Mouse (Mus musculus): ENCODE measurements around the gene Aptx. TPM values are rescaled to one million over a fixed set of nuclear protein-coding genes. Genes with fewer than 3 reads are reported as not detected.
A peak's percentile ranks its signal among the peaks of the same experiment; 100 is the strongest.

Gene Aptx
- polyA plus RNA-seq (2014; fragmentation: Nextera tagmentation; extraction: Ambion mirVana), result 47.4 and 52.4 TPM in 2 replicates

GRCm38 (mm10) chr4:40702797-40703709 lies at the start of gene Aptx:
TSS of gene Aptx (minus strand) at chr4:40703194.
- H3K27ac ChIP-seq (ENCODE audit: low read depth, low read length), result peak within 1 kb of the TSS; percentile 98
- H3K4me1 ChIP-seq (ENCODE audit: control insufficient read depth, insufficient read depth, low read length), result peaks cover 15% of the 10 kb centered on the region
- peak within 1 kb of the TSS; percentile 75 for H3K9ac ChIP-seq (replicated peaks; ENCODE audit: low read depth, low read length)
- no peaks in the 10 kb centered on the region for H3K9me3 ChIP-seq (ENCODE audit: control insufficient read depth, low read length)
- peak within 1 kb of the TSS; percentile 87 for H3K4me2 ChIP-seq (ENCODE audit: low read depth, low read length)
- ATAC-seq (ENCODE audit: low read depth), result peak; percentile 94
- WGBS, result under 1% methylated on average over 42 of the region's 42 CpGs
- H3K27me3 ChIP-seq (ENCODE audit: control insufficient read depth, insufficient read depth, low read length), result no peaks in the 10 kb centered on the region
- no peaks in the 10 kb centered on the region for H3K36me3 ChIP-seq (ENCODE audit: control insufficient read depth, insufficient read depth, low read length)
- peak within 1 kb of the TSS; percentile 54 for H3K4me3 ChIP-seq (ENCODE audit: low read depth, low read length)

GRCm38 (mm10) chr4:40735351-40735750 lies 32.4 kb upstream of the Aptx start:
- peaks cover 71% of the 10 kb centered on the region for H3K36me3 ChIP-seq (ENCODE audit: control insufficient read depth, insufficient read depth, low read length)

GRCm38 (mm10) chr4:40731262-40731661 lies 28.3 kb upstream of the Aptx start:
- Histone ChIP-seq H3K9ac (replicated peaks; ENCODE audit: low read depth, low read length) (no peak overlapping the region), H3K27me3 (ENCODE audit: control insufficient read depth, insufficient read depth, low read length) (no peaks in the 10 kb centered on the region), H3K27ac (ENCODE audit: low read depth, low read length) (no peak overlapping the region), H3K4me1 (ENCODE audit: control insufficient read depth, insufficient read depth, low read length) (peaks cover 2% of the 10 kb centered on the region; the same call in 1 of the 2 replicates), H3K4me2 (ENCODE audit: low read depth, low read length) (no peak overlapping the region), H3K4me3 (ENCODE audit: low read depth, low read length) (no peak overlapping the region), H3K36me3 (ENCODE audit: control insufficient read depth, insufficient read depth, low read length) (peaks cover 77% of the 10 kb centered on the region), H3K9me3 (ENCODE audit: control insufficient read depth, low read length) (no peaks in the 10 kb centered on the region)
- no peak for ATAC-seq (ENCODE audit: low read depth)

More at GRCm38 (mm10) chr4:40735351-40735750, 32.4 kb upstream of the Aptx start:
- Histone ChIP-seq H3K27me3 (ENCODE audit: control insufficient read depth, insufficient read depth, low read length) (no peaks in the 10 kb centered on the region), H3K4me3 (ENCODE audit: low read depth, low read length) (no peak overlapping the region), H3K27ac (ENCODE audit: low read depth, low read length) (no peak overlapping the region), H3K4me1 (ENCODE audit: control insufficient read depth, insufficient read depth, low read length) (no peaks in the 10 kb centered on the region), H3K4me2 (ENCODE audit: low read depth, low read length) (no peak overlapping the region), H3K9ac (replicated peaks; ENCODE audit: low read depth, low read length) (no peak overlapping the region), H3K9me3 (ENCODE audit: control insufficient read depth, low read length) (no peaks in the 10 kb centered on the region)
- 67% methylated on average over 1 of the region's 1 CpGs for WGBS
- no peak for ATAC-seq (ENCODE audit: low read depth)

GRCm38 (mm10) chr4:40727247-40727646 lies 24.3 kb upstream of the Aptx start:
- Histone ChIP-seq H3K4me1 (ENCODE audit: control insufficient read depth, insufficient read depth, low read length) (peaks cover 27% of the 10 kb centered on the region), H3K4me2 (ENCODE audit: low read depth, low read length) (no peak overlapping the region), H3K36me3 (ENCODE audit: control insufficient read depth, insufficient read depth, low read length) (peaks cover 64% of the 10 kb centered on the region), H3K4me3 (ENCODE audit: low read depth, low read length) (no peak overlapping the region), H3K27ac (ENCODE audit: low read depth, low read length) (no peak overlapping the region), H3K27me3 (ENCODE audit: control insufficient read depth, insufficient read depth, low read length) (no peaks in the 10 kb centered on the region), H3K9ac (replicated peaks; ENCODE audit: low read depth, low read length) (no peak overlapping the region), H3K9me3 (ENCODE audit: control insufficient read depth, low read length) (no peaks in the 10 kb centered on the region)
- WGBS, result 97% methylated on average over 1 of the region's 1 CpGs
- ATAC-seq (ENCODE audit: low read depth), result no peak

GRCm38 (mm10) chr4:40725554-40725953 lies 22.6 kb upstream of the Aptx start:
- Histone ChIP-seq H3K4me1 (ENCODE audit: control insufficient read depth, insufficient read depth, low read length) (peaks cover 37% of the 10 kb centered on the region), H3K4me2 (ENCODE audit: low read depth, low read length) (peak overlapping the region; percentile 81; the same call in 1 of the 2 replicates), H3K36me3 (ENCODE audit: control insufficient read depth, insufficient read depth, low read length) (peaks cover 50% of the 10 kb centered on the region), H3K27me3 (ENCODE audit: control insufficient read depth, insufficient read depth, low read length) (no peaks in the 10 kb centered on the region), H3K9ac (replicated peaks; ENCODE audit: low read depth, low read length) (no peak overlapping the region), H3K9me3 (ENCODE audit: control insufficient read depth, low read length) (no peaks in the 10 kb centered on the region), H3K4me3 (ENCODE audit: low read depth, low read length) (no peak overlapping the region), H3K27ac (ENCODE audit: low read depth, low read length) (no peak overlapping the region)
- ATAC-seq (ENCODE audit: low read depth), result no peak

GRCm38 (mm10) chr4:40725141-40725540 lies 22.1 kb upstream of the Aptx start:
- Histone ChIP-seq H3K27ac (ENCODE audit: low read depth, low read length) (no peak overlapping the region), H3K9ac (replicated peaks; ENCODE audit: low read depth, low read length) (no peak overlapping the region), H3K4me2 (ENCODE audit: low read depth, low read length) (peak overlapping the region; percentile 81; the same call in 1 of the 2 replicates), H3K27me3 (ENCODE audit: control insufficient read depth, insufficient read depth, low read length) (no peaks in the 10 kb centered on the region), H3K36me3 (ENCODE audit: control insufficient read depth, insufficient read depth, low read length) (peaks cover 46% of the 10 kb centered on the region), H3K4me1 (ENCODE audit: control insufficient read depth, insufficient read depth, low read length) (peaks cover 37% of the 10 kb centered on the region), H3K9me3 (ENCODE audit: control insufficient read depth, low read length) (no peaks in the 10 kb centered on the region), H3K4me3 (ENCODE audit: low read depth, low read length) (no peak overlapping the region)
- 88% methylated on average over 7 of the region's 7 CpGs for WGBS
- no peak for ATAC-seq (ENCODE audit: low read depth)

- no peaks in the 10 kb centered on the region for H3K9me3 ChIP-seq (ENCODE audit: control insufficient read depth, low read length)
- H3K9ac ChIP-seq (replicated peaks; ENCODE audit: low read depth, low read length), result peak overlapping the region; percentile 97
- H3K4me3 ChIP-seq (ENCODE audit: low read depth, low read length), result peak overlapping the region; percentile 75
- peak overlapping the region; percentile 81 for H3K4me2 ChIP-seq (ENCODE audit: low read depth, low read length)
- under 1% methylated on average over 56 of the region's 62 CpGs for WGBS
- no peaks in the 10 kb centered on the region for H3K27me3 ChIP-seq (ENCODE audit: control insufficient read depth, insufficient read depth, low read length)
- H3K36me3 ChIP-seq (ENCODE audit: control insufficient read depth, insufficient read depth, low read length), result peaks cover 29% of the 10 kb centered on the region
- peak overlapping the region; percentile 99 for H3K27ac ChIP-seq (ENCODE audit: low read depth, low read length)
- peak; percentile 92 for ATAC-seq (ENCODE audit: low read depth)
- peaks cover 37% of the 10 kb centered on the region for H3K4me1 ChIP-seq (ENCODE audit: control insufficient read depth, insufficient read depth, low read length)
These were observed 19.9 kb upstream of the Aptx start for GRCm38 (mm10) chr4:40722687-40723460.

- no peaks in the 10 kb centered on the region for H3K27me3 ChIP-seq (ENCODE audit: control insufficient read depth, insufficient read depth, low read length)
- H3K27ac ChIP-seq (ENCODE audit: low read depth, low read length), result peak within 1 kb of the TSS; percentile 99
- peaks cover 37% of the 10 kb centered on the region for H3K4me1 ChIP-seq (ENCODE audit: control insufficient read depth, insufficient read depth, low read length)
- under 1% methylated on average over 43 of the region's 54 CpGs for WGBS
- peak within 1 kb of the TSS; percentile 75 for H3K4me3 ChIP-seq (ENCODE audit: low read depth, low read length)
- peak; percentile 93 for ATAC-seq (ENCODE audit: low read depth)
- H3K4me2 ChIP-seq (ENCODE audit: low read depth, low read length), result peak within 1 kb of the TSS; percentile 81
- peak within 1 kb of the TSS; percentile 97 for H3K9ac ChIP-seq (replicated peaks; ENCODE audit: low read depth, low read length)
- peaks cover 24% of the 10 kb centered on the region for H3K36me3 ChIP-seq (ENCODE audit: control insufficient read depth, insufficient read depth, low read length)
- H3K9me3 ChIP-seq (ENCODE audit: control insufficient read depth, low read length), result no peaks in the 10 kb centered on the region
These were observed 19.1 kb upstream of the Aptx start, which contains the start of gene Dnaja1 for GRCm38 (mm10) chr4:40722011-40722666. TSS of gene Dnaja1 (plus strand) at chr4:40722150.
